Mouse (Mus musculus) left cerebral cortex, postnatal 14 days (tissue): ENCODE results near the gene Crbn. TPM values are rescaled to one million over a fixed set of nuclear protein-coding genes. Genes with fewer than 3 reads are reported as not detected.
A peak's percentile ranks its signal among the peaks of the same experiment; 100 is the strongest.

Experiments
- DNase-seq, 2 experiments: peaks; one replicate each; pipeline ENCODE4 v3.0.0; 2021 to 2022; ENCODE audit warnings: low spot score in 2 of 2, mixed read lengths in 1 of 2
- intact Hi-C: fragments of 180-260 bp; cut with DNase I; formaldehyde crosslinking; loops from one replicate; pipeline ENCODE4 v1.15.1; 2025
- long read RNA-seq, 2 experiments: library from polyadenylated mRNA; stranded (forward); transcript quantifications; one replicate each; pipeline ENCODE4 v2.0.0; 2021
- total RNA-seq, 2 experiments: library from RNA; stranded (reverse); gene quantifications; 2 replicates each; pipeline ENCODE4 v1.2.3; 2021

Crbn gene
- 10 to 100 TPM; 86.3 to 87.5 TPM for total RNA-seq
- long read RNA-seq, experiment 1, transcript Crbn-202 (11 exons, 2,084 nt): major isoform, 70 of 109 reads
- long read RNA-seq, experiment 1, transcript Crbn-201 (11 exons, 2,072 nt): minor isoform, 24 of 109 reads
- long read RNA-seq, experiment 1, partial matches to known transcripts: 6 of 109 reads
- long read RNA-seq, experiment 1, other reads (novel, unspliced or antisense): 6 of 109 reads
- long read RNA-seq, experiment 2, transcript Crbn-201 (11 exons, 2,072 nt): minor isoform, 16 of 80 reads
- long read RNA-seq, experiment 2, transcript Crbn-202 (11 exons, 2,084 nt): major isoform, 55 of 80 reads
- long read RNA-seq, experiment 2, partial matches to known transcripts: 2 of 80 reads
- long read RNA-seq, experiment 2, other reads (novel, unspliced or antisense): 4 of 80 reads

DNA sequence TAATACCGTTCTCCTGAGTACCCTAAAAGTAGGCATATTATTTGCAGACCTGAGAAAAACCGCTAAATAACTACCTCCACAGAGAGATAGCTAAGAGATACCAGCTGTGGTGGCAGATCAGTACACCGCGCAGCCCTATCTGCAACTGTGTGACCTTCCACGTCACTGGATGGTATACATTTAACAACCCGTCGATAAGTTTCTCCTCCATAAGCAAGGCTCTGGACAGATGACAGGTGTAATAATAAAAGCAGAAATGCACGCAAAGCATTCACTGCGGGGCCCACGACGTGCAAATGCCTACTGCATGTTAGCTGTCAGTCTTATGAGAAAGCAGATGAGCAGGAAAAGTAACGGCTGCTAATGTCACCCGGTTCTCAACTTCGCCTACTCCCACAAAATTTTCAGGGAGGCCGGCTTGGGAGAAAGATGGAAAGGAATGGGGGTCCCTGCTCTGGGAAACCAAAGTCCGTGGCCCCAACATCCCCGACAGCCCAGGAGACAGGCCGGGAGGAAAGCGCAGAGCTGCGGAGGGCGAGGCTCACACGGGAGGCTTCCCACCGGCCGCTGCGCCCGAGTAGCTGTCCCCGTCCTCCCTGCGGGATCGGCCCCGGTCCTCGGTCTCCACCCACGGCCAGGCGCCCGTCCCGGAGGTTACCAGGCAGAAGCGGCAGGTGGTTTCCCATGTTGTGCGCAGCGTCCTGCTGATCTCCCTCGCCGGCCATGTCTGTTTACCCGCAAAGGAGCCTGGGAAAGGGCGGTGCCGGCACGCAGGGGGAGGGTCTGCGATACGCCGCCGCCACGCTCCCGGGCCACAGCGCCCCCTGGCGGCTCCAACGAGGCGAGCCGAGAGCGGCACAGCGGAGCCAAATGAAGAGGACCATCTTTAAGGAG is at the start of gene Crbn:
Crbn (minus strand) TSS at position 745 of the 894 bp plus-strand sequence.
- DNase-seq: peak; percentile 92 to 94
- intact Hi-C loops: loop anchor here (5.0 kb wide), 1 partner anchor 1258 kb away; no protein-coding TSS in a partner anchor

- no peak for DNase-seq
- intact Hi-C loops: no loop called here
Observed at GRCm38 (mm10) chr6:106840181-106840580, 40.3 kb upstream of the Crbn start.

GRCm38 (mm10) chr6:106838053-106838452 is 38.2 kb upstream of the Crbn start:
- intact Hi-C loops: no loop called here
- DNase-seq: no peak

GRCm38 (mm10) chr6:106835316-106835715 is 35.4 kb upstream of the Crbn start:
- intact Hi-C loops: no loop called here
- no peak for DNase-seq

DNA sequence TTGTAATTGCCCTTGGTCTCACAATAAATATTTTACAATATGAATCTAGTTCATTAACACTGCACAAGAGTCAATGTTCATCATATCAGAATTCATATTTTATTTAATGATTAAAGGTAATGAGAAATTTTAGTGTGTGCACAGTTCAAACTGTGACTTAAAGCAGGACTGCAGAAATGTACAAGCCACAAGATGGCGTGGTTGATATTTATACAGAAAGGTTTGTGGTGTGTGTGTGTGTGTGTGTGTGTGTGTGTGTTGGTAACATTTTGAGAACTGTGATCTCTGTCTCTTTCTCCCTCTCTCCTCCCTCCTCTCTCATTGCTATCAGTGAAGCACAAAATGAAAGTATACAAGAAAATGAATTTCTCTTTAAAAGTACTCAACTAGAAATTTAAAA is 22.5 kb upstream of the Crbn start:
- intact Hi-C loops: loop anchor here (5.0 to 10.0 kb wide), 2 partner anchors 712 to 1235 kb away; no protein-coding TSS in a partner anchor

GRCm38 (mm10) chr6:106820566-106820965 is 20.7 kb upstream of the Crbn start:
- intact Hi-C loops: loop anchor here (5.0 to 10.0 kb wide), 2 partner anchors 714 to 1237 kb away; no protein-coding TSS in a partner anchor
- no peak for DNase-seq

More for the DNA sequence above, 22.5 kb upstream of the Crbn start:
- peak; percentile 68 to 73 for DNase-seq

GRCm38 (mm10) chr6:106819906-106820305 is 20.0 kb upstream of the Crbn start:
- no peak for DNase-seq
- intact Hi-C loops: loop anchor here (5.0 to 10.0 kb wide), 3 partner anchors 715 to 1237 kb away; no protein-coding TSS in a partner anchor

GRCm38 (mm10) chr6:106819246-106819645 is 19.4 kb upstream of the Crbn start:
- intact Hi-C loops: loop anchor here (10.0 kb wide), 1 partner anchor 886 kb away; no protein-coding TSS in a partner anchor
- no peak for DNase-seq

- DNase-seq: no peak
- intact Hi-C loops: loop anchor here (10.0 kb wide), 1 partner anchor 894 kb away; no protein-coding TSS in a partner anchor
Observed at GRCm38 (mm10) chr6:106810686-106811085, 10.8 kb upstream of the Crbn start.

- intact Hi-C loops: no loop called here
- DNase-seq: no peak
Observed at GRCm38 (mm10) chr6:106809161-106809560, 9.3 kb upstream of the Crbn start.

DNA sequence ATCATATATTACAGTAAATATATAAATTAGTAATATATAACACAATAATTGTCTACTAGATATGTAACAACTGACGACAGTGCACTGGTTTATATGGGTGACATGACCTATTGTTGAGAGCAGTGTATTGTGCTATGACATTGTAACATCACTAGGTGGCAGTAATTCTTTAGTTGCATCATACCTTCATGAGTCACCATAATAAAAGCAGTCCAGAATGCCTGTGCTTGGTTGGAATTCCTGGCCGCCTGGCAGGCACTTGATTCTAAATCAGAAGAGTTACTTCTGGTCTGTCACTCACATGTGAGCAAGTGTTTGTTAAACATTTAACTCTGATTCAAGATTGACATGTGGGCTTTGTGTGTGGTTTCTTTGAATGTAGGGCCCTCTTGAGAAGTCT is 5.0 kb upstream of the Crbn start:
- intact Hi-C loops: loop anchor here (5.0 kb wide), 1 partner anchor 1252 kb away; no protein-coding TSS in a partner anchor
- peak; percentile 30 to 64 for DNase-seq

- intact Hi-C loops: loop anchor here (5.0 kb wide), 1 partner anchor 1257 kb away; no protein-coding TSS in a partner anchor
- DNase-seq: no peak
Observed at GRCm38 (mm10) chr6:106800227-106800557, 315 bp upstream of the Crbn start.

DNA sequence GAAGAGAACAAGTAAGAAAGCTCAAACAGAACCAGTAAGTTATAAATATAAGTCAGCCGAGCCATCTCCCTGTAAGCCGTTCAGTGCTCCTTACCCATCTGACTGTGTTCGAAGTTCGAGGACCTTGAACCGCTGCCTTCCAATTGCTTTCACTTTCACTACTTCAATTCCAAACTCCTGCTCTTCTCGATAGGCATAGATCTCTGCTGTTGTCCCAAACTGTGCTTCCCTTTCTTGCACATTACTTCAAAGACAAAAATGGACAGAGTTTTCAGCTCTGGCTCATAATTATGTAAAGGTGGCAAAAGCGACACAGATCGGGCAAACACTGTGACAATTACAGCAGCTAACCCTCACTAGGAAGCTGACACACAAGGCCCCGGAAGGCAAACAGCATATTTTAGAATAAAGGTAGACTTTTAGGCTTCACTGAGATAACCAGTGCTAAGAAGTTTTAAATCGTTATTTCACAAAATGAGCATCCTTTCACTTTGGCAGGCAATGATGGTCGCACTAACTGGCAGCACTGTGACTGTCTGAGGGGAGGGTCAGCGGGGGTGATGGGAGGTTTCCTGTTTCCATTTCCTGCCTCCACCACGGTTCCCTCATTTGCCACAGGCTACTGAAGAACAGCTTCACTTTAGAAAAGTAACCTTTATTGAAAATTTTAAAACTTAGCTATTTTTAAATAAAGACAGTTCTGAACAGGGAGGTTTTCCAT is 5.6 kb downstream of the Crbn start:
- DNase-seq: no peak
- intact Hi-C loops: no loop called here

- intact Hi-C loops: no loop called here
- DNase-seq: no peak
Observed at GRCm38 (mm10) chr6:106793621-106794020, 6.3 kb downstream of the Crbn start.

DNA sequence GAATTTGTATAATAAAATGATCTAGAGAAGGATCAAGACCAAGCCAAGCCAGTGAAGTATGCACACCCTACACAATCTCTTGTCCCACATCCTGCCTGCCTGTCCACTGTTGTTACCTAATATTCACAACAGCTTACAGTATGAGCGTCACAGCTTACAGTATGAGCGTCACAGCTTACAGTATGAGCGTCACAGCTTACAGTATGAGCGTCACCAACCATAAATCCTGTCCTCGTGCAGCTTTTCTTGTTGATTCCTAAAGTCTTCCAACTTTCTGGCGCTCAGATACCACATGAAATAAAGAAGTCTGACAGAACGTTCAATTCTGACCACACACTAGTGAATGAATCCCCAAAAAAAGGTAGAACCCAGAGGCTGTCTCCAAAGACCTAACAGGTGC is 6.8 kb downstream of the Crbn start:
- intact Hi-C loops: no loop called here

DNA sequence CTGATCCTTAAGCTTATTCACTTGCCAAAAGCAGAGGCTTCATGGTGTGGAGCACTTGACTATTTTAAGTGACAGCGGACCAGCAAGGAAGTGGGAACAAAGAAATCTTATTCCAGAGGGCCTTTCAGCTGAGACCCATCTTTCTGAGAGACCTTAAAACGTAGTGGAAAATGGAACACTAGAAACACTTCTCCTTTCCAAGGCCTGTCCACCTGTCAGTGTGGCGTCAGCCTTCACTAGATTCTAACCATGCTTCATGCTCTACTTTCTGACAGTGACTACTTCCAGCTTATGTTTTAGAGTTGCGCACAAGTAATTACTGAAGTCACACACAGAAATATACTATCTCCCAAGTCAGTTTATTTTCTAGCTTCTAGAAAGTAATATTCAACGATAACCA is 7.4 kb downstream of the Crbn start:
- intact Hi-C loops: no loop called here
- DNase-seq: no peak

More for the DNA sequence above, 6.8 kb downstream of the Crbn start:
- no peak for DNase-seq

GRCm38 (mm10) chr6:106791429-106791828 is 8.4 kb downstream of the Crbn start:
- no peak for DNase-seq
- intact Hi-C loops: no loop called here

DNA sequence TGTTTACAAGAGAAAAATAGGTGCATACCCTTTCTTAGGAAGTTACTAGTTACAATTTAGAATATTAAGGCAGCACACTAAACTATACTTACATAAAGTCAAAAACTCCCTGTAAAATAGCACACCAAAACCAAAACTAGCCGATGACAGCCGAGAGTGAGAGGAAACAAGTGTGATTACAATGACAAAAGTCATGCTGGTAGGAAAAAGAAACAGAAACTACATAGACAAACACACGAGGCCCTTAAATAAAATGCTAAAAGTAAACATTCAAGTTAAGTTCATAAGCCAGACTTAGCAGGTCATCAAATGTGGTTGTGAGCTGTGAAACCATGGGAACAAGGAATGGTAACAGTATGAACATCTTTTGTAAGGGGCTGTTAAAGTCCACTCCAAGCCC is 12.7 kb downstream of the Crbn start:
- intact Hi-C loops: no loop called here
- DNase-seq: no peak

GRCm38 (mm10) chr6:106770046-106770445 is 29.8 kb downstream of the Crbn start:
- no peak for DNase-seq
- intact Hi-C loops: no loop called here
